Mouse (Mus musculus): ENCODE data around the gene 9330182O14Rik.

9330182O14Rik gene

DNA sequence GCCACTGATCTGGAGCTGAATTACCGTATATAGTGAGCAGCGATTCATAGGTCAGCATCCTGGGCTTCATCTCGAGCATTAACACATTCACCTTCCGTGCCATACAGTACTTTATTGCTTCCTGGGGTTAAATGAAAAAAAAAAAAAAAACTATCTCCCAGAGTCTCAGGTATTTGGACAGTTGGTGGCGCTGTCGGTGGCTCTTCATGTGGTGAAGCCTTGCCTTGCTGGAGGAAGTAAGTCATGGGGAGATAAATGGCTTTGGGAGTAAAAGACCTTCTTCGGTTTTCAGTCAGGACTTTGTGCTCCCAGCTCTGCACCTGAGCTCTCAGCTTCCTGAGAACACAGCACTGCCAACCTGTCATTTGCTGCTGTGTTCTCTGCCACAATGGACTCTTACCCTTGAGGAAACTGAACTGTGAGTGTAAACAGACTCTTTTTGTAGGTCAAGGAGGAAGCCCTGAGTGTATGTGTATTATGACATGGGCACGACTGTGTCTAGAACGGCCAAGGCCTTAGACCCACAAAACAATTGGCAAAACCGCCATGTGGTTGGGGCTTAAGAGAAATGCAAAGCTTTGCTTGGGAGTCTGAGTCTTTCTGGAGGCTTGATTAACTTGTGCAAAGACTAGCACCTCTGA is at the start of gene 9330182O14Rik:
9330182O14Rik (plus strand) TSS at position 214 of the 641 bp plus-strand sequence.
- DNase-seq: peak; percentile 1

DNA sequence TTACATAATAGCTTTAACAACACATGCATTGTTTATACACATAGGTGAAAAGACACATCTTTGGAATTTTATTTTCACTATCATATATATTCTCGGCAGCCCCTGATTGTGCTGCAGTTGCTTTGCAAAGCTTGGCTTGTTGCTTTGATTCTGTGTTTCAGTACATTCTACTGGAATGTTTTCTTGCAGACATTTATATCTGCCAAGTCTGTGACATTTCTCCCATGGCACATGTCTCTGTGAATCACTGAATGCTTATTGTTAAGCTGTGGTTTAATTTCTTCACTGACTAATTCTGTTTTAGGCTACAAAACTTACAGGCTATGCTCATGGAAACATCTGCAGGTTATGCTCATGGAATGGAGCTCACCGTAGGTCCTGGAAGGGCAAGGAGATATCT is 30.9 kb upstream of the 9330182O14Rik start:
- DNase-seq: no peak

DNA sequence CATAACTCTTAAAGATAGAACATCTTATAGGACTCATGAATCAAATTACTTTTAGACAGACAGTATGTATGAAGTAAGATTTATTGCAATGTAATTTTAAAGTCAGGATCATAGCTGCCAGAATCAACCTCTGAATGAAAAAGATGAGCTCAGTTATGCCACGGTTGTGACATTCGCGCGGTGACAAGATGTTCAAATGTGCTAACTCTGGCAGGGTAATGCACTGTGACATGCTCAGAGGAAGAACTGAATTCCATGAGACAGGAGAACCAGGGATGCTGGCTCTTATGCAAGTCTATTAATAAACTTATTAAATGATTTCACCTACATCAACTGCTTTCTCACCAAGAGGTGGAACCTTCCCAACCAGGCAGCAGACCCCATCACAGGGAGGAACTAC is 28.5 kb upstream of the 9330182O14Rik start:
- no peak for DNase-seq

DNA sequence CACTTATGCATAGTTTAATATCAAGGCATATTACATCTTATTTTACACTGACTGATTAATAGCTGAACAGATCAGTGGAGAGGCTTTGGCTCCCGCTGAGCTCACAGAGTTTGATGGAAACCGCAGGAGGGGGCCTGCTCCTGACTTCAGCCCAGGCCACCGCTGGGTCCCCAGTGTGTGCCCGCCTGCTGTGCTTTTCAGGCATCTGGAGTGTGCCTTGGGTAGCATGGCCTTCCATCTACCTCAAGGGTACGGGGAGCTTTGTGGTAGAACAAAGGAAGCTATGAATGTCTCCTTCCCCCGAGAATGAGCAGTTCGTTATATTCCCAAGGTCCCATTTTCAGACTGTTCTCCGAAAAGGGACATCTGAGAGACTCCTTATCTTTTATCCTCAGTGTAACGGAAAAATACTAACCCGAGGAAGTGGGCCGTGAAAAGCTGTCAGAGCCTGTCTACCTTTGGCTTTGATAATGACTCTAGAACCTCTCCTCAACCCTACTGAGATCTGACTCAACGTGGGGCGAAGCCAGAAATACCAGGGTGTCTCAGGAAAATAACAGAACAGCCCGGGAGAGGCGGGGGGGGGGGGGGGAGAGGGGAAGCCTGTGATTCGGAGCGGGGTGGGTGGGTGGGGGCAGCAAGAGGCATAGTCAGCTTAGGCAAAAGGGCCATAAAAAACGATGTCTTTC is 20.1 kb upstream of the 9330182O14Rik start:
- DNase-seq: no peak

DNA sequence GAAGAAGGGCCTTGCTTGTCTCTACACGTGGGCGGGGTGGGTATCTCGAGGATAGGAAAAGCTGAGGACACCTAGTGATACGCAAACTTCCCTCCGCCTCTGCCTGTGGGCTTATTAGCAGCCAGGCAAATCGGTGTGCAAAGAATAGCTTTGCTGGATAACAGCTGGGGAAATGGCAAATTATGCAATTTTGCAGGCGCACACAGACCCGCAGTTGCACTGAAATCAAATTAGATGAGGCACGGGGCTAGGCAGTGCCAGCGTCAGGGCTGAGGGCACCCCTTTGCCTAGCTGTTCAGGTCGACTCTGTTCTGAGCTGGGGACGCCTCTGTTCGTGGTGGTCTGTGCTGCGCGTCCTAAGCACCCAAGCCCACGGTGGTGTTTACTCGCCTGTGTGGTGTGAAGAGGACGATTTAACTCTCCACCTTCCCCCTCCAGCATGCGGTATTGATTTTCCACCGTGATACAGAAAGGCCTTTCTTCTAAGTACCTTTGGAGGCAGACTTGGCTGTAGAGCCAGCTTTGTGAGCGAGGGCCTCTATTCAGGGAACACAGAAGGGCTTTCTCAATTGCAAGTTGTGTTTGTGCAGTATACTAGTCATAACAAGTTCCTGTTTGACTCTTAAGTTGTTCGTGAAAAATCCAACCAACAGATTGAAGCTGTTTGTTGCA is 19.4 kb upstream of the 9330182O14Rik start:
- no peak for DNase-seq

DNA sequence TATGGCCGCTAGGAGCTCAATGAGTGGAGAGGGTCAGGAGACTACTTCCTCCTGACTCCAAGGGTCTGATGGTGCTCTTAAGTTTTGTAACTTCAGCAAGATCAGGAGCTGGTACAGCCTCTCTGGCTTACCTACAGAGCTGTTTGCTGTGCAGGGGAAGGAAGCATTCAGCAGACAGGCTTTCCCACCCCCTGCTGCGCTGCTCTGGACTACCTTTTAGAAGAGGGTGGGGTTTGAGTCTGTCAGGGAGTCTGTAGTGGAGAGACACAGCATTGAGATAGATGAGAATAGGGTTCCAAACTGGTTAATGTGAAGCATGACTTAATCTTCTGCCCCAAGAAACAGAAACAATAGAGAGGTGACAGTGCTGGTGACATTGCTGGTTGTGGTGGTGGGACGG is 17.8 kb upstream of the 9330182O14Rik start:
- no peak for DNase-seq

DNA sequence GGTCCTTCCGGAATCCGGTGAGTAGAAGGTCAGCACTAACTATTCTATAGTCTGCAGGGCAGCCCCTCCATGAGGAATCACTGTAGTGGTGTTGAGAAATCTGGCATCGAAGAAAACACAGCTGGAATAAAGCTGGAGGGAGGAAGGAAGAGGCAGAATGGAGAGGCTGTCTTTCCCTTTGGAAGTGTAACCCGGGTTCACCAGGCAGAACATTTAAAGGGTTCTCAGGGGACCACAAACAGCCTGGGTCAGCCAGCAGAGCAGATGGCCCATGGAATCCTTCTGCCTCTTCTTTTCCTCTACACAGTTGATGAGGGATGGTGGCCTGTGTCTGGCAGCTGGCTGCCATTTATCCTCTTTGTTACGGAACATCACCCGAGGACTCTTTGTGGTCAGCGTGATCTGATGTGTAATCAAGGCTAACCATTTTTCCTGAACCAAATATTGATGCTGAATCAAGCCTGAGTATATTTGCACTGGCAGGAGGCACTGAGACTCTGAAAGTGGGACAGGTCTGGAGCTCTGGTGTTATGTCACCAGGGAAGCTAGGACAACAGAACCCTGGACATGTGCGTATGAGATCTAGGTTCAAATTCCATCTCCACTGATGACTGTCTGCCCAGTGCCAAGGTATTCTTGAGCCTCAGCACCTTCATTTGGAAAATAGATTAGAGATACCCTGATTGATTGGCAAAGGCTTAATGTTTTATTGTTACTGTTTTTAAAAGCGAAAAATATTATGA is 9.8 kb upstream of the 9330182O14Rik start:
- DNase-seq: no peak

DNA sequence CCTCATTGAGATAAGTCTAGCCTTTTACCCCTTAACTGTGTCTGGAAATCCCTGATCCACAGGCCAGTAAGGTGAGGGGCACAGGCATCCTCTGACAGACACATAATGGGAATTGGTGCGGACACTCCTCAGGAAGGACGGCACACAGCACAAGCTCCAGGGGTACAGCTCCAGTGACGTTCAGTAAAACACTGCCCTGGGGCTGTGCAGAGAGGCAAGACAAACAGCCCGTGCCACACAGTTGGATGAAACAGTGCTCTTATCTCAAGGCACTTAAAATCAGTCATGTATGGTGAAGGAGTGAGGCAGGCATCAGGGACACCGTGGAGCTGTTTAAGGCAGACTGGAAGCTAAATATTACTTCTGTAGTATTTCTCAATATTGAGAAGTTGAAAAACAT is 4.7 kb upstream of the 9330182O14Rik start:
- no peak for DNase-seq

DNA sequence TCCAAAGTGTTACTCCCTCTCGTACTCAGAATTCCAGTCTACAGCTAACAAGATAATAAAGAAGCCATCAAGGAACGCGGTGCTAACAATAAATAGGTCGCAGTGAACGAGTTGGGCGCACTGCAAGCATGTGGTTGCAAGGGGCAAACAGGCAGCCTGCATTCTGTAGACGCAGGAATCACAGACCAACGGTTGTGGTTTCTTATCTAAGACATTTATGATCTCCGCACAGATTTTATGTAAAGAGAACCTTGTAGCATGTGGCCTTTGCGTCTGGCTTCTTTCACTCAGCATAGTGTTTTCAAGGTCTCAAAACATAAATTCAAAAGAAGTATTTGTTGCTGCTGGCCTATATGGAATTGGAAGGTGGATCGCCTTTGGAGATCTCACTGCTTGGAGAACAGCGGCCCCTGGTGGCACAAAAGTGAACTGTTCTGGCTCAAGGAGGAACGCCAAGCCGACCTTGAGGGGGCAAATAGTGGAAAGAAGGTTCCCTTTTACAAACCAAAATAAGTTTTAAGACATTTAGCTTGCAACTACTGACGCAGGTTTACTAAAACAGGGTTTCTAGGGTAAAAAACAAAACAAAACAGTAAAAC is 3.2 kb upstream of the 9330182O14Rik start:
- peak; percentile 84 for DNase-seq

DNA sequence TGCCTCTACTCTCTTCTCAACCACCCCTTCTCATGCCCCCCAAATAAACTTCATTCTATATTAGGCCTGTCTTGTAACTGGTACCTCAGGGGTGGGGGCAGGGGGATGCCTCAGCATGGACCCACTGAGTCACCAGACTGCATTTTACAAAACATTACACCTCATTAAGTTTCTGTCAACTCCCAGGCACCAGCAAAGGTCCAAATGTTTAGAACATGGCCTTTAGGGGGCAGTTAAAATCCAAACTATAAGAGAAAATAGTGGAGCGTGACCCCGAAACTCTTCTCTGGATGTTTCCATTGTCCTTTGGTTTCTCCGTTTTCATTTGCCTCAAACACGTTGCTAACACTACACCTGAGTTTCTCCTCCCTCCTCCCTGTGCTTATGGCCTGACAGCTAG is 1.8 kb upstream of the 9330182O14Rik start:
- no peak for DNase-seq

DNA sequence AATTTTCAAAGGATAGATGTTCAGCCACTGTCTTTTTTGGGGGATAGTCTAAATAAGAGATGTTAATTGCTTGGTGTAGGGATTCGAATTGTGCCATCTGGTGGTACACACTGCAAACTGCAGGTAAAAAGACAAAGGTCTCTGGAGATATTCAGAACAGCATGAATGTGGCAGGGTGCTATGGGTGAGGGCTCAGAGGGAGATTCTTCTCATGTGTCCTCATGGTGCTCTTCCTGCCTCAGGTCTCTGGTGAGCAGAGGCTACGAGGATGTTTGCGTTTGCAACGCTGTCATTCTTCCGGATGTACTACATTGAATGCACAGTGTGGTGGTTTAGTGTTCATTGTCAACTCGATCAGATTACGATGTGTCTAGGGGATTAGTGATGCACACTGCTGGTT is 10.1 kb downstream of the 9330182O14Rik start:
- no peak for DNase-seq

DNA sequence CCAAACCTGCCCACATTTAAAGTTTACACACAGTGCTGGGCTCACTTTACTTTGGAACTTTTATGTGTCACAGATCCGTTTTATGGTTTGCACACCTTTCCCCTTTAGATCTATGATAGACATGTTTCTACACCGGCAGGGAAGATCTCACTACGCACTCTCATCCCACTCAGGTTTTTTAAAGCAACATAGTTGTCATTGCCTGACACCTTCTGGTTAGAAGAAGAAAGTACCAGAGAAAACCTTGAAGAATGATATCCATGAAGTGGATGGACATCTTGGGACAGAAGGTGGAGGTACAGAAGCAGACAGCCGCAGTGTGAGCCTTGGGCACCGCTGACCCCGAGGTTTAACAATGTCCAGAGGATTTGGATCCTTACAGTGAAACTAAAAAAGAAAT is 23.5 kb downstream of the 9330182O14Rik start:
- no peak for DNase-seq

DNA sequence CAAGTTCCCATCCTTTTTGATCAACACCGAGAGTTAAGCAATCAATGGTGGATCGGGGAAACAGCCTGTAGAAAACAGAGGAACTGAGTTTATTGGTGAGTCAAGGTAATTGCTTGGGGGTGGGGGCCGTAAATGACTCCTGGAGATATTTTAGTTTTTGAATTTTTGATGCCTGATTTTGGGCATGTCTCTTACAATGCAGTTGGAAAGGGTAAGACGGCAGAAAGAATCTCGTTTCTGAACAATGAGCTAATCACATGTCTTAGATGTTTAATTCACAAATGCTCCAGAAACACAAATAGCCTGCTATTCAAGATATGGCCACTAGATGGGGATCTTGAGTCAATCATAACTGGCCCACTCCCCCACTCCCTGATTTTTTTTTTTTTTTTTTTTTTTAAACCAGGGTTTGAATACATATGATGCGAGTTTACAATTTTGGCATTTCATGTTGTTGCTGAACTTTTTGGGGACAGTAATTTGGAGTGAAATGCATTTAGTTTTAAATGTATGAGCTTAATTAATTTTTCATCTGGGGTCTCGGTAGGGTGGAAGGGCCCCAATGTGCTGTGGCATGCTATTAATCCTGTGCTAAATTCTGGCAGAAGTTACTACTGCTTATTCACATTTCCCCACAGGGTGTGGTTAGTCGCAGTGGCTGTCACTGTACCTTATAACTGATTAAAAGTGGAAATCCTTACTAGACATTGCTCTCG is 32.6 kb downstream of the 9330182O14Rik start:
- peak; percentile 72 for DNase-seq

DNA sequence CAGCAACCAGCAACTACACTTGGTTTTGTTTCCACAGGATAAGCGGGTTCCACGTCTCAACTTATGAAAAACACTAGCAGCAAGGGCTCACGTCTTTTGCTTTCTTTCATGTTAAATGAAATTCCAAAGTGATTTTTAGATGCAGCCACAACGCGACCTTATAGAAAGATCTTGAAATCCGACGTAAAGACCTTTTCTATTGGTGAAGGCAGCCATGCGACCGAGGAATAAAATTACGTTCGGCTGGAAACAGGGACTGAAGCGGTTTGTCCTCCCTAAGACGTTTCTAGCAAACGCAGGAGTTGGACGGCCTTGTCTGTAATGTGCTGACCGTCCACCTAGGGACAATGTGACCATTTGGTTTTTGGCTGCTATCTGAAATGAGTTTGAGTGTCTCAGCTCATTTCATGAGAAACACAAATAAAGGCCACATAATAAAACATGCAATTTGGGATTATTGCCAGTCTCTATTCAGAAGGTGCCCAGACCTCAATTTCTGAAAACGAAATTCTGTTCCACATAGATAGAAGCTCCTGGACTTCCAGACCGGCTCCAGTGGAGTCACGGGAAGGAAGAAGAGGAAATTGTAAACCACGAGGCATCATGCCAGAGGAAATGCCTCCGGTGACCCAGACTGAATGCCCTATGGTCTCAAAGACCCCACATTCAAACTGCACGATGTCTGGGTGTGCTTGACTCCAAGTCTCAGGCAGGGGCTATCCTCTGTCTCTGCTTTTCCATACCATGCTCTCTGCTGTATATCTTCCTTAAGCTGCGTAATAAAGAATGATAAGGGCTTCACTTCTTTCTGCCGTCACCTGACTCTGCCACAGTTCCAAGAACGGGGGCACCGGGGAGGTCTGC is 33.3 kb downstream of the 9330182O14Rik start:
- peak; percentile 17 for DNase-seq

DNA sequence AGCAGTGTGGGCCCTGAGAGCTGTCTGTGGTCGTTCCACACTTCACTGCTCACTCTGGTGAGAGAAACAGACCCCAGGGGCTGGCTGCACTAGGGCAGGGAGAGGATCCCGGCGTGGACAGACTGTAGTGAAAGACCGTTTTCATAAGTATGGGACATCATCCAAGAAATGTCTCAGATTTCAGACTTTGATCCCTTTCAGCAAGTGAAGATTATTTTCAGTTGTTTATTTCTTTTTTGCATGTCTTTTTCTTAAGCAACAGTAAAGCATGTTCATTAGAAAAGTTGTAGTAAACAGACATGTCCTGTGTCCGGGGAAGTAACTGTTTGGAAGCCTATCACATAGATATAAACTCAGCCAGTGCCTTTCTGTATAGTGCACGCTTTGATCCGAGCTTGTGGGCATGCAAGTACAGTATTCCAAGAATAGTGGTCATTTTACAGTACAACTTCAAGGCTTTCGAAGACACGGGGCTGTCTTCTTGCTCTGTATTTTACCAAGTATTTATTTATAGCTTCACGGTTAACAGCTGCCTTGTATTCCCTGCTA is 34.0 kb downstream of the 9330182O14Rik start:
- DNase-seq: peak; percentile 12

DNA sequence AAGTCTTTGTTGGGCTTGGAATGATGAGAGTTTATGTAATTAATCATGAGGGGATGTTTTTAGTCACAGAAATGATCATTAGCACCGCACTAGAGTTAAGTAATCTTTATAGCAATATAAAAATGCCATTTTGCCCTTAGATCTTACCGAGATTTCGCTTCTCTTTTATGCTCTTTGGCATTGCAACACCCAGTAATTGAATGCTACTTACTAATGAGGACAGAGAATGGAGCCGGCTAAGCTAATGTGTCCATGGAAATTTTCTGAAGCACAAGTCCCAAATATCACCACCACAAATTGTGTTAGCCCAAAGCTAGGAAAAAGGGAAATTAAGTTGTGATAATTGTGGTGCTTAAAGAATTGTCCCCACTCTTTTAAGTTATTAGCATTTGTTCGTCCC is 34.9 kb downstream of the 9330182O14Rik start:
- no peak for DNase-seq

DNA sequence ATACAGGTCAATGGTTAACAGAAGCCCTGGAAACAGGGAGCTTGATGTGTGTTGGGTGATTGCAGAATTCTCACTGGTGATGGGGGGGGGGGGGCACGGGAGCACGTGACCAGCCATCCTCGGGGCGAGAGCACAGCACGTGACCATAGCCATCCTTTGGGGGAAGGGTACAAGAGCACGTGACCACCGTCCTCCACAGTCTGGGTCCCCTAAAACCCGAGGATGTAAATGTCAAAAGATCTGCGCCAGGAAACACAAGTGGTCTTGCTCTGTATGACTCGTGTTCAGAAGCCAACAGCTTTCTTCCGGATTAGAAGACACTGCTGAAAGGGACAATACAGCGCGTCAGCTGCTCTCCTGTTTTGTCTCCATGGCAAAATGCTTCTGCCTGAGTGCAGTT is 35.5 kb downstream of the 9330182O14Rik start:
- DNase-seq: no peak

DNA sequence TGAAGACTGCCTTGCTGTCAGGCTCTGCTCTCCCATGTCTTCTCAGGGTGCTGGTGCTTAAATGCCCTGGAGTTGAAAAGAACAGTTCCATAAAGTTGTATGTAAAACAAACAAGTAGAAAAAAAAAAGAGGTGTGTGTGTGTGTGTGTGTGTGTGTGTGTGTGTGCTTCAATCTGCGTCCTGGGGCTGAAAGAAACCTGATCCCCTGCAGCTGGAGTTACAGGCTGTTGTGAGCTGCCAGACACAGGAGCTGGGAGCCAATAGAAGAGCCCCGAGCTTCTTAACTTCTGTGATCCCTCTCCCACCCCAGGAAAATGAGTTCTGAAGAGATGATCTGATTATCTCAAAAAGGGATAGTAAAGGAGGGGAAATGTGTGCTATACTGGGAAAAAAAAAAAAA is 45.3 kb downstream of the 9330182O14Rik start:
- DNase-seq: no peak

DNA sequence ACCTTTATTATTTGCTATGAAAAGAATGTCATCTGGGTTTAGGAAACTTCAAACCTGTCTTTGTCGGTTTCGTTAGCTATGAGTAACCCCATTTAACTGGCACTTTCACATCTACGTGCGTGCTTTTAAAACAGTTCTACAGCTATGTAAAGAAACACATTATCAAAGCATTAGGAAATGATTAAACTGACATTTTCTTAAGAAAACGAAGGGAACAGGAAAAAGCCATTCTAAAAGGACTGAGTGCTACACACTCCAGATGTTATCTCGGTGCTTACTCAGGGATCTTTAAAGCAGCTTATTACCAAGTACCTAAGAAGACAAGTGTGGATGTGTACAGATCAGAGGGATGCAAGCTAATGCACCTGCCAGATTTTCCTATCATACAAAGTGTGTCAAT is 52.9 kb downstream of the 9330182O14Rik start:
- DNase-seq: no peak
